Mouse (Mus musculus) embryo, embryonic 10 days (tissue): ENCODE data around the gene Taf6l.

Experiments used
- DNase-seq: peaks from one replicate; pipeline ENCODE4 v3.0.0-alpha.2; 2015; ENCODE audit warnings: low spot score

Taf6l gene

DNA sequence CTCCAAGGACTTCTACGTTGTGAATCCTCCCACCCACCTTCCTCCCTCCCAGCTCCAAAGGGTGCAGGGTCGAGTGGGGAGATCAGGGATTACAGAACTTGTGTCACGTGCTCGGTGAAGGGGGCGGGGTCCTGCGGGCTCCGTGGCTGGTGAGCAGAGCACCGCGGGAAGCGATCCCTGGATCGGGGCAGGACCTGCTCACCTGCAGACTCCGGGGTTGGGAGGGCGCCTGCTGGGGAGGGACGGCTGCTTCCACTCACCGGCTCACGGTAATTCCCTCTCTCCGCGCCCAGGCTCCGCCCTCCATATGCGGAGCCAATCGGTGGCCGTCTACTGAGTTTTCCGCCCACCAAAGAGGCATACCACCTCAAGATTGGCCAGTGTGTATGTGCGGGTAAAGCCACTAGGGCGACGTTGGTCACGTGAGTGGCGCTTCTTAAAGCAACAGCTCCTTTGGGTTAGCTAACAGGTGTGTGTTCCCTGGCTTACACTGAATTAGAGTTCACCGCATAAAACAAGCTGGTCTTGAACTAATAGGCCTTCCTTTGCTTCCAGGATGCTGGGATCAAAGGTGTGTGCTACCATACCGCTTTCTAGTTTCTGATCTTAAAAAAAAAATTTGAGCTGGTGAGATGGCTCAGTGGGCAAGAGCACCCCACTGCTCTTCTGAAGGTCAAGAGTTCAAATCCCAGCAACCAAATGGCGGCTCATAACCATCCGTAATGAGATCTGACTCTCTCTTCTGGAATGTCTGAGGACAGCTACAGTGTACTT is at the start of gene Taf6l:
Gene Taf6l, minus strand, starts transcription at position 410 of the 774 bp plus-strand sequence.
- DNase-seq: peak; percentile 97

DNA sequence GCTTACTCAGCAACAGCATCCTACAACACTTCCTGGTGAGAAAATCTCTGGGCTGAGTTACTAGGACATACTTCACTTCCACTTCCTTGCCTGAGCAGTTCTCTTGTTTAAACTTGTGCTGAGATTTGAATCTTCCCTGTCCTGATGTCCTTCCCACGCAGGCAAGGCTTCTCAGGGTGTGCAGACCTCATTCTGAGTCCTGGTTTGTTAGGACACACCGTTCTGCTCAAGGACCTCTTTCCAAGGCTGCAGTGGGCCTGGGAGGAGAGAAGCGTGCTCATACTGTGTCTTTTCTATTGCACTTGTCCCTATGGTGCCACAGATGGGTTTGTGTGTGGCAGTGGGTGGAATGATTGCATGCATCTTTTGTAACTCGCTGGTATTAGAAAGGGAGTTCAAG is 46.8 kb upstream of the Taf6l start:
- DNase-seq: no peak

DNA sequence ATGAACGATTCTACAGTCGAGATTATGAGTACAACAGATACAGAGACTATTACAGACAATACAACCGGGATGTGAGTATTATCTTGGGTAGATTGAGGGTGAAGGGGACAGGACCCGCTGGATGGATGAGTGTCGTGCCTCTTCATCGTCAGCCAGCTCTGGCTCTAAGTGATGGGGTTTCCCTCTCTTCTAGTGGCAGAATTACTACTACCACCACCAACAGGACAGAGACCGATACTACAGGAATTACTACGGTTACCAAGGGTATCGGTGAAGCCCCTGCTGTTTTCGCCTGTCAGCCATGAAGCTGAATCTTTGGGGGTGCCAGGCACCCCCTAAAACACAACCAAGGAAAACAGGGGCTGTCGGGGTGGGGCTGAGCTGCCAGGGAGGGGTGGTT is 45.0 kb upstream of the Taf6l start:
- DNase-seq: no peak

DNA sequence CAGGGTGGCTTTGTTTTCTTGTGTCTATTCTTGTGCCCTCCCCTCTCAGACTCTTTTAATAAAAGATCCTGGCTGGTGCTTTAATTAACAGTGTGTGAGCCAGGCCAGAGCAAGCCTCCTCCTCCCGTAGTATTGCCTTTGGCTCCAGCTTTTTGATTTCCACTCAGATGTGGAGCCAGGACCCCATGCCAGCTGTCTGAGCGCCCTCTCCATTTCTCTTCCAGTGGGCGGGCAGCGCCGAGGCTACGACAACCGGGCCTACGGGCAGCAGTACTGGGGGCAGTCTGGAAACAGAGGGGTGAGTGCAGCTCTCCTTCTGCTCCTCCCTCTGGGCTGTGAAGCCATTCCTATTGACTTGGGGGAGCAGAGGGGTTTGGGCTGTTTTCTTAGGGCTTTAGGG is 44.4 kb upstream of the Taf6l start:
- DNase-seq: no peak

DNA sequence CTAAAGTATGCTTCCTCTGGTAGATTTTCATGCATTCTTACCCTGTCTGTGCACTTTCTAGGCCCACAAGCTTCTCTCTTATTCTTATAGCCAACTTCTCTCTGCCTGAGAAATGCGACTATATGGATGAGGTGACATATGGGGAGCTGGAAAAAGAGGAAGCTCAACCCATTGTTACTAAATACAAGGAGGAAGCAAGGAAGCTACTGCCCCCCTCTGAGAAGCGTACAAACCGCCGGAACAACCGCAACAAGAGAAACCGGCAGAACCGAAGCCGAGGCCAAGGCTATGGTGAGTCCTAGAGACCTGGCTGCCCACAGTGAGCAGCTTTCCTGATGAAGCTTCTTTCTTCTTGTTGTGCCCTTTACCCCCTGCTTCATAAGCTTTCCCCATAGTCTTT is 43.4 kb upstream of the Taf6l start, which contains the start of gene AC129217.1:
Gene AC129217.1, plus strand, starts transcription at position 114 of the 400 bp plus-strand sequence.
- no peak for DNase-seq

DNA sequence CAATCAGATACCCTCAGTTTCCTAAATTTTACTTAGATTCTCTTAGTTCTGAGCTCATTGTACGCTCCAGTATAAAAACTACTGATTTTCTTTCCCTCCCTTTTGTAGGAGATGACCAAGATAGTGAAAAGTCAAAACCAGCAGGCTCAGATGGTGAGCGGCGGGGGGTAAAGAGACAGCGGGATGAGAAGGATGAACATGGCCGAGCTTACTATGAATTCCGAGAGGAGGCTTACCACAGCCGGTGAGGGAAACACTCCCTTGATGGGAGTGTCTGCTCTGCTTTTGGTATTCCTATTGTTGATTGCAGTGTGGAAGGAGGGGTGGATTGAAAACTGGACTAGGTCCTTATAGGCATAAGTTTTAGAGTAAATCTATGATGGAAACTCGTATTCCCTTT is 36.5 kb upstream of the Taf6l start:
- DNase-seq: no peak

DNA sequence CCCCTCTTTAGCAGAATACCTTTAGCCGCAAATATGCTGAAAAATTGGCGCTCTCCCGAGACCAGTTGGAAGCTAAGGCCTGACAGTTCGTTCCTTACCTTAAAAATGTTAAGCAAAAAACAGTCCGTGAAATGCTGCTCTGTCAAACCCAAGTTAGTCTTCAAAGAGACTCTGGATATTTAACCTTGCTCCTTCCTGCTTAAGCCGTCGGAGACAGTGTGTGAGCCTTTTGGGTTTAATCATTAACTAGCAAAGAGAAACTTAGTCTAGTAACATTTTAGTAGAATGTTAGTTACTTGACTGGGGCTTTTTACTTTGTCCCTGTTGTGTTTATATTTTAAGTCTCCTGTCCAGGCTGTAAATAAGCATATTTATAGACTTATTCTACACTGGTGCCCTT is 34.9 kb upstream of the Taf6l start:
- DNase-seq: no peak

DNA sequence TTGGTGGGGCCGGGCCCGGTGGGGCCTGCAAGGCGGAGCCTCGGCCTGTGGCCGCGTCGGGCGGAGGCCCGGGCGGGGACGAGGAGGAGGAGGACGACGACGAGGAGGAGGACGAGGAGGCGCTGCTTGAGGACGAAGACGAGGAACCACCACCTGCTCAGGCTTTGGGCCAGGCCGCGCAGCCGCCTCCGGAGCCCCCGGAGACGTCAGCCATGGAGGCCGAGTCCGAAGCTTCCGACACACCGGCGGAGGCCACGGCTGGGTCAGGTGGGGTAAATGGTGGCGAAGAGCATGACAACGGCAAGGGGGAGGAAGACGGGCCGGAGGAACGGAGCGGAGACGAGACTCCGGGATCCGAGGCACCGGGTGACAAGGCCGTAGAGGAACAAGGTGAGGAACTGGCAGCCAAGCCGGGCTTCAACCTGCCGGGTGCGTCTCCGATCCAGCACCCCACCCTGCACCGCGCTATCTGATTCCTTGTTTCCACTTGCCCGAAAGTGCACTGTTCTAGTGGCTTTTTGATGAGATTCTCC is 34.3 kb upstream of the Taf6l start:
- no peak for DNase-seq

DNA sequence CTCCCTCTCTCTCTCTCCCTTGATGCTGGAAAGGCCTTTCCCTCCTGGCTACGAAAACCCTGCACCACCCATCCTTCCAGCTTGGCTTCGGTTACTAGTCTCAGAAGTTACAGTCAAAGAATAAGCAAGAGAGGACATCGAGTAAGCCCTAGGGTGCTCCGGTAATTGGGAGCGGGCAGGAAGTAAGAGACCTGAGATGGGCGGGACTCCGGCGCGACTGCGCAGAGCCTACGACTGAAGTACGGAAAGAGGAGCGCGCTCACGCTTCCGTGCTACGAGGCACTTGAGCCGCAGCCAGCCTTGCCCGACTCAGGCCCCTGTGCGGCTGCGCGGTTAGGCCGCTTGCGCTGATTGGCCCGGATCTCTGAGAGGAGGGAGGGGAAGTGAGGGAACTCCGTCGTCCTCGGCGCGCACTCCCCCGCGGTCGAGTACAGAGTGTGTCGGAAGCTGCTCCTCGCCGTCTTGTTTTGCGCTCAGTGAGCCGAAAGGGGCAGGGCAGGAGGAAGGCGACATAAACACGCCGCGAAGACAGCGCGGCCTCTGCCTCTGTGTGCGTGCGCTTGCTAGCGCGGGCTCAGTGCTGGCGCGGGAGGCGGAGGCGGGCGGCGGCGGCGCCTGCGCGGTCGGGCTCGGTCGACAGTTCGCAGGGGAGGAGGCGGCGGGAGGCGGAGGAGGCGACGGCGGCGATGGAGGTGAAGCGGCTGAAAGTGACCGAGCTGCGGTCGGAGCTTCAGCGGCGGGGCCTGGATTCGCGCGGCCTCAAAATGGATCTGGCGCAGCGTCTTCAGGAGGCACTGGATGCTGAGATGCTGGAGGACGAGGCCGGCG is 33.6 kb upstream of the Taf6l start, which contains the start of gene Hnrnpul2:
Gene Hnrnpul2, plus strand, starts transcription at position 415 of the 828 bp plus-strand sequence.
- peak; percentile 99 for DNase-seq

DNA sequence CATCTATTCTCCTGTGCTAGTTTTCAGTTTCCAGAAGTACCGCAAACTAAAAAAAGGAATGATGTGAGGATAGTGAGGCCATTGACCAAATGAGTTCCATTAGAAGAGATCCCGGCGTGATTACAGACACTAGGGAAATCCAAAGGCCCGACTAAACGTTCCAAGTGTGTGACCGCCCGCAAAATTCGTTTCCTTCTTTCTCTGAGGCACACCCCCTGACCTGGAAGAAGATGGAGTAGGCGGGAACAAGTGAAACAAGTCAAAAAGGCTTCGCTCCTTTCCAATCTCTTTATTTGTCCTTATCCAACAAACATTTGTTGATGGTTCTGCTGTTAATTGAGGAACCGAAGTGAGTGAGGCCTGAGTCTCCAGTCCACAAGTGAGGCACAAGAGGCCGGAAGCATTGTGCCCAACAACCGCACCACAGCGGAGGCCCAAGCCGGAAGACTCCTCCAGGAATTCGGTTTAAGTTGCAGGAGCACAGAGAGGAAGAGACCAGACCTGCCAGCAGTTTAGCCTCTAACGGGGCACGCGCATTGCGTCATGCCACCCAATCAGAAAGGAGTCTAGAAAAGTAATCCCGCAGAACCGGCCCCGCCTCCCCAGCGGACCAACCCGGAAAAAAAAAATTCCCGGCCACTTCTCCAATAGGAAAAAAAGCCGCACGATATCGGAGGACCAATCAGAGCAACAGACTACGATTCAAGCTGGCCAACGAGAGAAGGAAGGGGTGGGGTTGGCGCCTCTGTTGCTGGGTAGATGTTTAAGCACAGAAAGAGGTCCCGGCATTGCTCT is 32.8 kb upstream of the Taf6l start, which contains the start of gene Ttc9c:
Gene Ttc9c, minus strand, starts transcription at position 533 of the 795 bp plus-strand sequence.
- peak; percentile 98 for DNase-seq

DNA sequence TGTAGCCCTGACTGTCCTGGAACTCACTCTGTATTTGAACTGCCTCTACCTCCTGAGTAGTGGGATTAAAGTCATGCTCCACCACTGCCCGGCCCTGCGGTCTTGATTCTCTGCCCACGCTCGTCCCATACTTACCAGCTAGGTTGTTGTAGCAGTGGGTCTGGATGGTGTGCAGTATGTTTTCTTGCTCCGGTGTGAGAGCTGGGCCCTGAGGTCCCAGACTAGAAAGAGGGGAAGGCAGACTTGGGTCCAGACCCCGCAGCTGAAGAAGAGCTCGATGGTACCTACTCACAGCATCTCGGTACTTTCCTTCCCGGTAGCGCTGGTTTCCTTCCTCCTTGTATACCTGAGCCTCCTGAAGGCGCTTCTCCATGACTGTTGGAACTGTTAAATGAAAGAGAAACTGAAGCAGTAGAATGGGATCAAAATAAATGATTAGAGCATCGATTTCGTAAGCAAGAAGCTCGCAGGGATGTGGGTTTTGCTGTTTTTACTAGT is 32.1 kb upstream of the Taf6l start:
- DNase-seq: no peak

DNA sequence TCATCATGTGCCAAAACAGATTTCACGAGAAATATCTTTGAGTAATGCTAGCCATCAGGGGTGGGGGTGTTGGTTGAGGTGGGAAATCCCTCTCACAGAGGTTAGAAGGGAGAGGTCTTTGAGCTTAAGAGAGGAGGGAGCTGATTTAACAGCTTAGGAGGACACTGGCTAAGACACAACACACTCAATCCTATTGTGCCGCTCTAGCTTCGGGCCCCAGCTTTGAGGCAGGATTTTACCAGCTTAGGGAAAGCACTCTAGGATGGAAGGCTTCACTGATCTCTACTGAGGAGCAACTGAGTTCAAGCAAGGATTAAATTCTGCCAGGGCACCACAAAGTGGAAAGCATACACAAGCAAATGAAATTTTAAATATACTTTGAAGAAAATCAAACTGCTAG is 30.8 kb upstream of the Taf6l start:
- DNase-seq: no peak

DNA sequence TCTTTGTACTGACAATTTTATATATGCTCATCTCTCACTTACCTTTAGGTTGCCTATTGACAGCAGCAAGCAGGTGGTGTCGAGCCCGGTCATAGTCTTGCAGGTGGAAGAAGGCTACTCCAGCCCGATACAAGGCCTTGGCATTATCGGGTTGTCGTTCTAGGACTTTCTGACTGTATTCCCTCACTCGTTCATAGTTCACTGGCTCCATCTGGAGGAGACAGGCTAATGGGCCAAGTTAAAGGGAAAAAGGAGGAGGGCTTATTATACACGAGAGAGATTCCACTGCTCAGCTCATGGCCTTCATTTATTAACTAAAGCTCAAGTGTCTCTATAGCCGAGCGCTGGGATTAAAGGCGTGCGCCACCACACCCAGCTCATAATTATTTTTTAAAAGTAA is 29.6 kb upstream of the Taf6l start:
- DNase-seq: no peak

DNA sequence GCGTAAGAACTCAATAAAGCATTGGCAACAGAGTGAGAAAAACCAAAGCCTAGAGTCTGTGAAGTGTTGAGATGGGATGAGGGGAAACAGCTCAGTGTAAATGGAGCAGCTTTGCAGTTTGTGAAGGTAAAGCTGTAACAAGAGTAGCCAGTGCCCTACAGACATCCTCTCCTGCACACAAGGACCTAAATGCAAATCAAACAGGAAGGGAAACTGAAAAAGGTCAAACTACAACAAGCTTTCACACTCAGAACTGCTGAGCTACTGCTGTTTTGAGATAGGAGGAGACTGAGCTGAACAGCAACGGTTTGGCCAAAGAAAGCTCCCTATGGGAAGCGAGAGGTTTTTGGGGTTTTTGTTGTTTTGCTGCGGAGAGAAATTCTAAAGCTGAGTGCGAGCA is 20.6 kb upstream of the Taf6l start:
- no peak for DNase-seq

DNA sequence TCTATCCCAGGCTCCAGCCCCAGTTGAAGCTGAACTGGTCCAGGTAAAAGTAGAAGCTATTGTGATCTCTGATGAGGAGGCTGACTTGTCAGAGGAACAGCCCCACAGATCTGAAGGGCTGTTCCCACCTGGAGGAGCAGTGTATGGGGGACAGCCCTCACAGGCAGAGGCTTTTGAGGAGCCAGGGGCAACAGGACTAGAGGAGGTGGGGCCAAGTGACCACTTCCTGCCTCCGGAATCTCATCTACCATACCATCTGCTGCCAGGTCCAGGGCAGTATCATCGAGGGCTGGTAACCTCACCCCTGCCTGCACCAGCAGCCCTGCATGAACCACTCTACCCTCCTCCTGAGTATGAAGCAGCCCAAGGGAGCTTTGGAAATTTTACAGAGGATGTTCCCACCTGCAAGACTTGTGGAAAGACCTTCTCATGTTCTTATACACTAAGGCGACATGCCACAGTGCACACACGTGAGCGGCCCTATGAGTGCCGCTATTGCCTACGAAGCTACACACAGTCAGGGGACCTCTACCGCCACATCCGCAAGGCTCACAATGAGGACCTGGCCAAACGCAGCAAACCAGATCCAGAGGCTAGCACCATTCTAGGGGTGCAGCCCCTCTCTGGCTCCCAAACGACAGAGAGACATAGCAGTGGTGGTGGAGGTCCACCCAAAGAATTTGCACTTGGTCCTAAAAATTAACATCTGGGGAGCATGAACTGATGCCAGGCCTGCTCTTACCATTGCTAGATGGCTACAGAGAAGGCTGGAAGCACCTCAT is 17.9 kb upstream of the Taf6l start:
- no peak for DNase-seq

DNA sequence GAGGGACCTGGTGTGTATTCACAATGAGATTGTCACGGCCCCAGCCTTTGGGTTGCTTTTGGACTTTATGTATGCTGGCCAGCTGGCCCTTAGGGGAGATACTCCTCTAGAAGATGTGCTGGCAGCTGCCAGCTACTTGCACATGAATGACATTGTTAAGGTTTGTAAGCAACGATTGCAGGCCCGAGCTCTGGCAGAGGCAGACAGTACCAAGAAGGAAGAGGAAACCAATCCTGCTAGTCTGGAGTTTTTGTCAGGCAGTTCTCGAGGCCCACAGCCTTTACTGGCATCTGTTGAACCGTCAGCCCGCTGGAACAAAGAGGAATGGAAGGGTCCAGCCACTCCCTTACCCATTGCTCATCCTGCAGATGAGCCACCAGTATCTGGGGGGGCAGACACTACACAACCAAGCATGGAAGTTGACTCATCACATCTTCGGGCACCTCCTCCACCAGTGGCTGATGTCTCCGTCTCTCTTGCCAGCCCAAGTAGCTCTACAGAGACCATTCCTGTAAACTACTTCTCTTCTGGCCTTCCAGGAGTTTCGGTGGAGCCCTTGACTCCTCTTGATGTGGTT is 17.1 kb upstream of the Taf6l start:
- no peak for DNase-seq

DNA sequence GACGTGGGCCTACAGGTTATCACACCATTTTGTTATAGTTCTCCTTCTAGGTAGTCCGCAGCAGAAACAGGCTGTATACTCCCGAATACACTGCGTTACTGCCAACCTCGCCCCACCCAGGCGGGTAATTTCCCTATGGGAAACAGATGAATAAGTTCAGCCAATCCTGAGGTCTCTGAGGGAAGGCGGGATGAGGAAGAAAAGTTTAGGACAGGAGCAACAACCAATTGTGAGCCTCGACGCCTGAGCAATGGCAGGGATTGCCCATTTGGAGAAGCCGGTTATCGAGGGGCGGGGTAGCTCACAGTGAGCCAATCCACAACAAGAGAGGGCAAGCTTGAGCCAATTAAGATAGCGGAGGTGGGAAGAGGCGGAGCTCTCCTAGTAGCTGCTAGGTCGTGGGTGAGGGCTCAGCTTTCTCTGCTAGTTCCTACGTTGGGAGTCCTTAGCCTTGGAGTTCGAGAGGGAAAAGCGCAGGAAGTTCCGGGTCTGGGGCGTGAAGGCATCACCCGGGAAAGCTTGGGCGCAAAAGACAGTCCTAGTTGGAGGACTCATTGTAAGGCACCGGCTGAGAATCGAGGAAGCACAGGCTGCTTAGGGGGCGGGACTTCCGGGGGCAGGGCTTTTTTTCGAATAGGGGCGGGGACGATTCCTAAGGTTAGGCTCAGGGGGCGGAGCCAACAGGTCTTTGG is 16.1 kb upstream of the Taf6l start, which contains the start of gene Zbtb3:
Gene Zbtb3, plus strand, starts transcription at position 426 of the 692 bp plus-strand sequence.
- peak; percentile 97 for DNase-seq

DNA sequence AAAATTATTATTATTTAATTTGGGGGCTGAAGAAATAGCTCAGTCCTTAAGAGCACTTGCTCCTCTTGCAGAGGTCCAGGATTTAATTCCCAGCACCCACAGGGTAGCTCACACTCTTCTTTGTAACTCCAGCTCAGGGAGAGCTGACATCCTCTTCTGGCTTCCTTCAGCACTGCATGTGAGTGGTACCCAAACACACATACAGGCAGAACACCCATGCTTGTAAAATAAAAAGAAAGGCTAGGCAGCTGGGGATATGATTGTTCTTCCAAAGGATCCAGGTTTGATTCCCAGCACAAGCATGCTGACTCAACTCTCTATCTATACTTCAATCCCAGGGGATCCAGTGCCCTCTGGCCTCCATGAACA is 12.7 kb upstream of the Taf6l start:
- no peak for DNase-seq

DNA sequence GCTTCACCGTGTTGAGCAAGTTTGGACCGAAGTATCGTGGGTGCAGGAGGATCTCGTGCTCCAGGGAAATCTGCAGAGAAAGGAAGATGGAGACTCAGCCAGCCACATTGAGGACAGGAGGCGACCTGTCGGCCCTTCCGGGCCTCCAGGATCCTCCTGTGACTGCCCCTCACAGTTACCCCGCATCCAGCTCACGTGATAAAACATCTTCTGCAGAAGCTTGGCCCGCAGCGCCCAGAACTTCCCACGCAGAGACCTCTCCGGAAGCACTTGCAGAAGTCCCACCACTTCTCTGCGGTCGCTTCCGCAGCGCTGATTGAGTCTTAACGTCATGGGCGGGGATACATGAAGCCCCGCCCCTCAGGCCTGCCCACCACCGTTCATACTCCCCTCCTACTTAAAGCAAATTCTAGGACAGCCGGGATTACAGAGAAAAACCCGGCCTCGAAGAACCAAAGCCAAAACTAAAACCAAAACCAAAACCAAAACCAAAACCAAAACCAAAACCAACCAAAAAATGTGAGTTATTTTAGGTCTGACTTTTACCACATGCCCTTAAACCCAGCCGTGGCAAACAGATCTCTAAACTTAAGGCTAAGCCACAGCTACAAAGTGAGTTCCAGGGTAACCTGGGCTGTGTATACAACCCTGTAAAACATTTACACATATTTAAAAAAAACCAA is 12.2 kb upstream of the Taf6l start, which contains the start of gene Polr2g:
Gene Polr2g, minus strand, starts transcription at position 314 of the 683 bp plus-strand sequence.
- DNase-seq: peak; percentile 93
